Mouse (Mus musculus) megakaryocyte-erythroid progenitor cell, adult 5 weeks (primary cell): ENCODE data around the gene Ldha. TPM values are rescaled to one million over a fixed set of nuclear protein-coding genes. Genes with fewer than 3 reads are reported as not detected.

Source experiments
- polyA plus RNA-seq: library from polyadenylated mRNA; stranded (reverse); fragments of >175 nt; gene quantifications from 2 replicates; pipeline ENCODE4 v1.2.3, GENCODE M21; 2012

The Ldha gene
- 463 and 545 TPM in 2 replicates for polyA plus RNA-seq

DNA sequence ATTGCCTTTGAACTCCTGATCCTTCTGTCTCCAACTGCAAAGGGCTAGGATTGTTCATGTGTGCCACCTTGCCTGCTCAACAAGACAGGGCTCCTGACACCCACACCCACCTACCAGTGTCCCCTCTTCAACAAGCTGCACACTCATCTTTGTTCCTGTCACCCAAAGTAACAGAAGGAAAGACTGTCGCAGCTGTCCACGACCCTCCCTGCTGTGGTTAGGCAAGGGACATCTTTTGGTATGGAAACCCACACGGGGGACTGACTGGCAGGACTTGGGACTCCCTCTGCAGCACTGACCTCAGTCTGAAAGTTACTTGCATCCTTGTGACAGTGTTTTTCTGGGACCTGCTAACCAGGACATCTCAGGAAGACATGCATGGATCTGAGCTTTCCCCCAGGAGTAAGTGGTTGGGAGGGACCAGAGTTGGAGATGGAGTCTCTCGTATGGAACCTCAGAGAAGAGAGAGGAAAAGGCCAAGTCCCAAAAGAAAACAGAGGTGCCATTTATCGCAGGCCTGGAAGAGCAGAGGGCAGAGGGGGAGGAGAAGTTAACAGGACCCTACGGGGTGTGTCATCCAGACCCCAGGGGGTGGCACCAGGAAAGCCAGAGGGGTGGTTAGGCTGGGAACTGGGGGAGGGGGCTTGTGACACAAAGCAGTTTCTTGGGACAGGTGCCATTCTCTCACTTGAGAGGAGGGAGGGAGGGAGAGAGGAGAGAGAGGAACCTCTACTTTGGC is at the start of gene Ldha:
Gene Ldha, plus strand, starts transcription at position 689 of the 739 bp plus-strand sequence.

DNA sequence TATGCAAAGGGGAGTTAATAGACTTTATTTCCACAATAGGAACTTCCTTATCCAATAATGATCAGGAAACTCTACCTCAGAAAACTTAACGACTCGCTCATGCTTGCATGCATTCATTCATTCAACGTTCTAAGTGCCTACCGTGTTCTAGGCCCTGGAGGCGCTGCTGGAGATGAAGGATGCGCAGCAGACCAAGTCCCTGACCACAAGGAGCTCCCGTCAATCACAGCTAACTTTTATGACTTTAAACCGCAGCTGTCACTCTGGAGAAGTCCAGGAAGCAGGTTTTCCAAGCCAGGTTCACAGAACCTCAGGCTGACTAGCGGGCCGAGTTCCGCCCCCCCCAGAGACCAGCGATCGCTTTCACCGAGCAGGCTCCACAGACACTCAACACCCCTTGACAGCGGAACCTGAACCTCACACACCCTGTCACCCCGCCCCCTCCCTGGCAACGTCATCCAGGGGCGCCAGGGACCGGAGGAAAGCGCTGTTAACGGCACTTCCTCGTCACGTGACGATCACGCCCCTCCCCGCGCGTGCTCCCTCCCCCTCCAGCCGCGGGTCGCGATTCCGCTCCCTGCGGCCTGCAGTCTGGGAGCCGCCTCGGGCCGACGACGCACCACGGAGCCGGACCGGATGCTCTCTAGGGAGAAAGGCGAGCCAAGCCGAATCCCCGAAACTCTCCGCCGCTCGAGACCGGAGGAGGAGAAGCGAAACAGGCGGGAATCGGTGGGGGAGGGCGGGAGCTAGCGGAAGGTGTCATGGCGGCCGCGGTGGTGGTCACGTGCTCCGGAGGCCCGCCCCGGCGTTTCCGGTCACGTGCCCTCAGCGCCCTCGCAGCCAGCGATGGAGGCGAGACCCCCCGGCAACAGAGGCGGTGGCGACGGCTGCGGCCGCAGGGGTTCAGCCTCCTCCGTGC is 45.7 kb upstream of the Ldha start, which contains the start of the genes Hps5 and Gtf2h1:
Gene Hps5, minus strand, starts transcription at position 778 of the 919 bp plus-strand sequence.
Gene Gtf2h1, plus strand, starts transcription at position 817 of the 919 bp plus-strand sequence.

DNA sequence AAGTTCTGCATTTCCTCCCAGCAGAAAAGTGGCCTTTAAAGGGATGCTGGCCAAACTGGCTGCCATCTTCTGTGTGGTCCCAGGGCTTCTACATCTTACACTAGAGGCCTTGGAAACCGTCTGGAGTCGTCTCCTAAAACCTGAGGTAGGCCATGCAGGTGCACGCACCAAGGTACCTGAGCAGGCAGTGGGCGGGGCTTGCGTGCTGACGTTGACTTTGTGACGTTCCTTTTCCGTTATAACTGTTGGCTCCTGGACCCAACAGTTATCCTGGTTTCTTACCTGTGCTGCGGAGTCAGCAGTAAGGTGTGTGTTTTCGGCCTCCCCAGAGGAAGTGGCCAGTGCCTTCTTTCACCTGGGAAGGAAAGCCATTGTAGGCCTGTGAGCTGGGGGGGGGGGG is 19.7 kb downstream of the Ldha start, which contains the start of gene Ldhc:
Gene Ldhc, plus strand, starts transcription at position 208 of the 400 bp plus-strand sequence.

Other genes starting within 250 kb of the Ldha start
- gene Sergef, start 201.7 kb upstream of the Ldha start, polyA plus RNA-seq = 3.9 and 4.1 TPM in 2 replicates
- gene Tph1, start 168.9 kb upstream of the Ldha start, polyA plus RNA-seq = not detected in 2 replicates
- gene Saal1, start 130.8 kb upstream of the Ldha start, polyA plus RNA-seq = 3.0 and 3.6 TPM in 2 replicates
- 0.67 and 1.6 TPM in 2 replicates for gene Saa3, start 125.8 kb upstream of the Ldha start, polyA plus RNA-seq
- gene Saa4, start 108.9 kb upstream of the Ldha start, polyA plus RNA-seq = not detected in 2 replicates
- not detected in 2 replicates for gene Saa1, start 98.5 kb upstream of the Ldha start, polyA plus RNA-seq
- not detected in 2 replicates for gene Saa2, start 89.7 kb upstream of the Ldha start, polyA plus RNA-seq
- 5.2 and 5.6 TPM in 2 replicates for gene Hps5, start 45.4 kb upstream of the Ldha start, polyA plus RNA-seq
- 55.0 and 56.6 TPM in 2 replicates for gene Gtf2h1, start 45.4 kb upstream of the Ldha start, polyA plus RNA-seq
- 0.10 TPM in 1 of 2 replicates, not detected in the other for gene Ldhc, start 19.7 kb downstream of the Ldha start, polyA plus RNA-seq
- gene Tsg101, start 78.5 kb downstream of the Ldha start, polyA plus RNA-seq = 55.0 and 55.2 TPM in 2 replicates
- gene Uevld, start 117.1 kb downstream of the Ldha start, polyA plus RNA-seq = 0.19 and 0.26 TPM in 2 replicates
- not detected in 2 replicates for gene Gm9999, start 142.1 kb downstream of the Ldha start, polyA plus RNA-seq
- gene Spty2d1, start 166.9 kb downstream of the Ldha start, polyA plus RNA-seq = 14.9 and 18.2 TPM in 2 replicates
- gene Tmem86a, start 209.1 kb downstream of the Ldha start, polyA plus RNA-seq = 5.8 and 7.9 TPM in 2 replicates